Mouse (Mus musculus) midbrain, embryonic 16.5 days (tissue): ENCODE data around the gene Parp1. TPM values are rescaled to one million over a fixed set of nuclear protein-coding genes. Genes with fewer than 3 reads are reported as not detected.
A peak's percentile ranks its signal among the peaks of the same experiment; 100 is the strongest.

ENCODE experiments used
- ATAC-seq: fragments of 200-750 bp; cut with Nextera tagmentation; 2 replicates; pipeline ENCODE4 v1.8.0; 2017; ENCODE audit warnings: moderate TSS enrichment
- H3K27ac ChIP-seq: fragments of 300-500 bp; sonication (generic); 2 replicates; pipeline ENCODE4 v1.5.1; 2014; ENCODE audit warnings: mild to moderate bottlenecking, low read length, mixed read lengths
- H3K27me3 ChIP-seq: fragments of 300-500 bp; sonication (generic); 2 replicates; pipeline ENCODE4 v1.6.1; 2014; ENCODE audit warnings: low read depth, low read length, mixed read lengths; ENCODE audit not compliant: control insufficient read depth, insufficient read depth
- H3K36me3 ChIP-seq: fragments of 300-500 bp; sonication (generic); 2 replicates; pipeline ENCODE4 v1.6.1; 2014; ENCODE audit warnings: mild to moderate bottlenecking, low read length, moderate library complexity, mixed read lengths; ENCODE audit not compliant: control insufficient read depth, insufficient read depth
- H3K4me1 ChIP-seq: fragments of 300-500 bp; sonication (generic); 2 replicates; pipeline ENCODE4 v1.6.1; 2014; ENCODE audit warnings: mild to moderate bottlenecking, low read length, mixed read lengths; ENCODE audit not compliant: control insufficient read depth, insufficient read depth
- H3K4me2 ChIP-seq: fragments of 300-500 bp; sonication (generic); 2 replicates; pipeline ENCODE4 v1.6.1; 2014; ENCODE audit warnings: mild to moderate bottlenecking, low read length, mixed read lengths
- H3K4me3 ChIP-seq: fragments of 300-500 bp; sonication (generic); 2 replicates; pipeline ENCODE4 v1.5.1; 2014; ENCODE audit warnings: low read depth, mild to moderate bottlenecking, low read length, moderate library complexity, mixed read lengths
- H3K9ac ChIP-seq: fragments of 300-500 bp; sonication (generic); 2 replicates; pipeline ENCODE4 v1.6.1; 2014; ENCODE audit warnings: low read depth, low read length, mixed read lengths
- H3K9me3 ChIP-seq: fragments of 300-500 bp; sonication (generic); replicated peaks from 2 replicates; pipeline ENCODE4 v1.6.1; 2014; ENCODE audit warnings: mild to moderate bottlenecking, low read length, mixed read lengths; ENCODE audit not compliant: control insufficient read depth, poor library complexity, severe bottlenecking
- WGBS: fragments of 180-500 bp; shearing (Covaris S2); extraction: QIAGEN DNeasy Blood & Tissue Kit; methylation state at CpG from one replicate; pipeline ENCODE4 v1.1.7; 2014; 5-methylcytosine and 5-hydroxymethylcytosine counted together
- polyA plus RNA-seq: library from polyadenylated mRNA; unstranded; fragments of >200 nt; fragmentation: Nextera tagmentation; extraction: Ambion mirVana; gene quantifications from 2 replicates; pipeline ENCODE4 v1.2.1, GENCODE M21; 2015

The Parp1 gene
- polyA plus RNA-seq, 1 experiment from 2014 or later: 75.6 TPM

- Histone ChIP-seq H3K4me3 (no peak overlapping the region), H3K9ac (no peak overlapping the region), H3K9me3 (no peaks in the 10 kb centered on the region), H3K36me3 (no peaks in the 10 kb centered on the region), H3K27me3 (no peaks in the 10 kb centered on the region), H3K4me2 (no peak overlapping the region), H3K4me1 (peaks cover 13% of the 10 kb centered on the region), H3K27ac (no peak overlapping the region)
- WGBS: 73% methylated on average over 7 of the region's 7 CpGs
- no peak for ATAC-seq
These were observed 19.0 kb upstream of the Parp1 start for GRCm38 (mm10) chr1:180549539-180550308.

DNA sequence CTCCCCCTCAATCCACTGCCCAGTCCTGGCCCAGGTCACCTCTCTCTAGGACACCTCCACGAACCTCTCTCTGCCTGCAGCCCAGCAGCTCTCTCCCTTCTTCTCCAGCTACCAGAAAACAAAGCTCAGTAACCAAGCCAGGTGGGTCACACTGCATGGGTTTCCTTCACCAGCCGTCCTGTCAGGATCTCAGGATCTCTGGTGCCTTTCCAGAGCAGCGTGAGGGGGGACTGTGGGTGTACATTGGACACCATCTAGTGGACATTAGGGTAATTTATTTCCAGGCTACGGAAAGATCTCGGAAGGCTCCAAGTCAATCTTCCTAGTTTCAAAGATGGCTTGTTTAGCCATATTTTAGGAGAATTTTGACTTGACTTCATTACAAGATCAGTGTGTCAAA lies 18.0 kb upstream of the Parp1 start:
- H3K36me3 ChIP-seq: no peaks in the 10 kb centered on the region
- WGBS: 12% methylated on average over 5 of the region's 5 CpGs
- ATAC-seq: no peak

GRCm38 (mm10) chr1:180556899-180557298 lies 11.8 kb upstream of the Parp1 start:
- Histone ChIP-seq H3K9ac (no peak overlapping the region), H3K27me3 (no peaks in the 10 kb centered on the region), H3K4me2 (no peak overlapping the region), H3K27ac (no peak overlapping the region), H3K36me3 (no peaks in the 10 kb centered on the region), H3K4me3 (no peak overlapping the region), H3K4me1 (0 out of 2 replicates have a peak, but pooled peaks cover 2% of the 10 kb centered on the region), H3K9me3 (no peaks in the 10 kb centered on the region)
- no peak for ATAC-seq
- WGBS: 88% methylated on average over 5 of the region's 5 CpGs

More for the DNA sequence above, 18.0 kb upstream of the Parp1 start:
- Histone ChIP-seq H3K4me2 (no peak overlapping the region), H3K4me1 (peaks cover 13% of the 10 kb centered on the region), H3K4me3 (no peak overlapping the region), H3K27me3 (no peaks in the 10 kb centered on the region), H3K27ac (no peak overlapping the region), H3K9me3 (no peaks in the 10 kb centered on the region), H3K9ac (no peak overlapping the region)

- H3K27ac ChIP-seq: no peak overlapping the region
- 0 out of 2 replicates have a peak, but pooled peaks cover 2% of the 10 kb centered on the region for H3K4me1 ChIP-seq
- ATAC-seq: no peak
- H3K9ac ChIP-seq: no peak overlapping the region
- H3K9me3 ChIP-seq: no peaks in the 10 kb centered on the region
- H3K27me3 ChIP-seq: no peaks in the 10 kb centered on the region
- H3K4me3 ChIP-seq: no peak overlapping the region
- WGBS: 24% methylated on average over 8 of the region's 8 CpGs
- no peak overlapping the region for H3K4me2 ChIP-seq
- H3K36me3 ChIP-seq: no peaks in the 10 kb centered on the region
These were observed 9.3 kb upstream of the Parp1 start for GRCm38 (mm10) chr1:180559454-180559853.

DNA sequence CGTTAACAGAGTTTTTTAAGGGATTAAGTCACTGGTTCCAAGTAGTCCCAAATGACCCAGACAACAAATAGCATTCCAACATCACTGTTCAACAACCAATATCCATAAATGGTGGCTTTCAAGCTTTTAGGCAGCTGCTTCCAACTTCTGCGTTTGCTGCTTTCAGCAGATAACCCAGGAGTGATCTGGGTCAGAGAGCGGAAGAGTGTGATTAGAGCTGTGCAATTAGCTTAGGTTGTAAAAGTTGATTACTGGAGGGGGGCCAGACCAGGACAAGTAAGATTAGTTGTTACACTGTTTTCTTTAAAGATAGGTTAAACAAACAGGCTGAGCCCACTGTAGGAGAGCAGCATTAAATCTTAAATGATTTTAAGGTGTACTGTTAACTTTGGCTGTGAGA lies 7.5 kb upstream of the Parp1 start:
- Histone ChIP-seq H3K4me1 (0 out of 2 replicates have a peak, but pooled peaks cover 2% of the 10 kb centered on the region), H3K27ac (no peak overlapping the region), H3K36me3 (no peaks in the 10 kb centered on the region), H3K9ac (no peak overlapping the region), H3K9me3 (no peaks in the 10 kb centered on the region), H3K4me3 (no peak overlapping the region), H3K4me2 (no peak overlapping the region), H3K27me3 (no peaks in the 10 kb centered on the region)
- WGBS: 67% methylated on average over 3 of the region's 3 CpGs
- no peak for ATAC-seq

- WGBS: 79% methylated on average over 5 of the region's 5 CpGs
- H3K27ac ChIP-seq: no peak overlapping the region
- no peaks in the 10 kb centered on the region for H3K27me3 ChIP-seq
- no peak overlapping the region for H3K4me2 ChIP-seq
- peaks cover 4% of the 10 kb centered on the region for H3K4me1 ChIP-seq
- H3K9me3 ChIP-seq: no peaks in the 10 kb centered on the region
- ATAC-seq: no peak
- no peak overlapping the region for H3K4me3 ChIP-seq
- no peaks in the 10 kb centered on the region for H3K36me3 ChIP-seq
- H3K9ac ChIP-seq: no peak overlapping the region
These were observed 3.8 kb upstream of the Parp1 start for GRCm38 (mm10) chr1:180564885-180565284.

DNA sequence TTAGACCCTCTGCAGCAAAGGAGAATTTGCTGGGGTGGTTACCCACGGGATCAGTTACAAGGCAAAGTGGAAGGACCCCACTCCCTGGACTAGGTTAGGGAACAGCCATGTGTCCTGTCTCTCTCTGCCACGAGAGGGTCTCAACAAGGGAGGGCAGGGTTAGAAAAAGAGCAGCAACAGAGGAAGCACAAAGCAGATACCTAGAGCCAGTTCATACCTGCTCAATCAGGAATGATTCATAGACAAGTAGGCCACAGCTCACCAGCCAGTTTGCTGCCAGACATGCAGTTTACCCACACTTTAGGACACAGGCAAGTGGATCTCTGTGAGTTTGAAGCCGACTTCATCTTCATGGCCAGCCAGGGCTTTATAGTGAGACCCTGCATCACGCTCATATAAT lies 963 bp upstream of the Parp1 start:
- Histone ChIP-seq H3K36me3 (no peaks in the 10 kb centered on the region), H3K27ac (no peak overlapping the region), H3K9me3 (no peaks in the 10 kb centered on the region), H3K4me3 (no peak overlapping the region), H3K4me2 (no peak overlapping the region), H3K9ac (no peak overlapping the region), H3K27me3 (no peaks in the 10 kb centered on the region), H3K4me1 (peaks cover 21% of the 10 kb centered on the region)
- no peak for ATAC-seq
- 82% methylated on average over 4 of the region's 4 CpGs for WGBS

DNA sequence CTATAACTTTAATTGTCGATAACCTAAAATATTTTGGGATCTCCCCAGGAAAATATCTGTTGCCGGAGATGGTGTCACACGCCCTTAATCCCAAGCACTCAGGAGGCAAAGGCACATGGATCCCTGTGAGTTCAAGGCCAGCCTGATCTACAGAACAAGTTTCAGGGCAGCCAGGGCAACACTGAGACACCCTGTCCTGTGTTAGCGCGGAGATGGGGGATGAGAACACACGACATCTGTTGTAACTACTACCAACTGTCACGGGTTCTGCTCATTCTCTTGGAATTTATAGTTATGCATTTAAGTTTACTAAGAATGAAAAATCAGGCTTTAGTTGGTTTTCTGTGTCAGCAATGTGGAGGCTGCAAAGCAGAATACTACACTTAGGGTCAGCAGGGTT lies 476 bp upstream of the Parp1 start:
- peak overlapping the region; percentile 69 for H3K4me2 ChIP-seq
- H3K9ac ChIP-seq: peak overlapping the region; percentile 95
- peaks cover 21% of the 10 kb centered on the region for H3K4me1 ChIP-seq
- H3K36me3 ChIP-seq: no peaks in the 10 kb centered on the region
- H3K27ac ChIP-seq: peak overlapping the region; percentile 90
- ATAC-seq: peak; percentile 34
- WGBS: 32% methylated on average over 7 of the region's 7 CpGs
- H3K9me3 ChIP-seq: no peaks in the 10 kb centered on the region
- H3K27me3 ChIP-seq: no peaks in the 10 kb centered on the region
- peak overlapping the region; percentile 91 for H3K4me3 ChIP-seq

GRCm38 (mm10) chr1:180569453-180569852 lies 729 bp downstream of the Parp1 start:
- Histone ChIP-seq H3K4me2 (peak overlapping the region; percentile 69), H3K9me3 (peaks cover 2% of the 10 kb centered on the region; the same call in 1 of the 2 replicates), H3K4me3 (peak overlapping the region; percentile 91), H3K27me3 (no peaks in the 10 kb centered on the region), H3K4me1 (peaks cover 21% of the 10 kb centered on the region), H3K9ac (peak overlapping the region; percentile 95), H3K27ac (peak overlapping the region; percentile 90), H3K36me3 (peaks cover 8% of the 10 kb centered on the region)
- ATAC-seq: no peak
- under 1% methylated on average over 17 of the region's 17 CpGs for WGBS
